Mouse (Mus musculus): ENCODE data around the gene Sept11.

- TF ChIP-seq GATA1 (IDR thresholded peaks at IDR 0.05; ENCODE audit: low read length) (no peak), TAL1 (IDR thresholded peaks at IDR 0.05; ENCODE audit: low read length) (no peak)
Observed at GRCm38 (mm10) chr5:93121660-93122059, 28.4 kb downstream of the Sept11 start.

All from erythroblast, embryonic 14.5 days (primary cell).